Mouse (Mus musculus) spleen, adult 12 weeks (tissue): Measurements from ENCODE around the gene Samd14.
"Not testable (repeated sequence)": the region's sequence is repeated elsewhere in the genome, so short reads cannot be mapped to it uniquely, and the experiment has no call there.

Experiments
- DNase-seq: peaks from one replicate; pipeline ENCODE4 v3.0.0; 2022; ENCODE audit warnings: low spot score

Samd14 gene

GRCm38 (mm10) chr11:95009629-95010014 is at the start of gene Samd14:
Gene Samd14, plus strand, starts transcription at chr11:95009879.
- no peak for DNase-seq

DNA sequence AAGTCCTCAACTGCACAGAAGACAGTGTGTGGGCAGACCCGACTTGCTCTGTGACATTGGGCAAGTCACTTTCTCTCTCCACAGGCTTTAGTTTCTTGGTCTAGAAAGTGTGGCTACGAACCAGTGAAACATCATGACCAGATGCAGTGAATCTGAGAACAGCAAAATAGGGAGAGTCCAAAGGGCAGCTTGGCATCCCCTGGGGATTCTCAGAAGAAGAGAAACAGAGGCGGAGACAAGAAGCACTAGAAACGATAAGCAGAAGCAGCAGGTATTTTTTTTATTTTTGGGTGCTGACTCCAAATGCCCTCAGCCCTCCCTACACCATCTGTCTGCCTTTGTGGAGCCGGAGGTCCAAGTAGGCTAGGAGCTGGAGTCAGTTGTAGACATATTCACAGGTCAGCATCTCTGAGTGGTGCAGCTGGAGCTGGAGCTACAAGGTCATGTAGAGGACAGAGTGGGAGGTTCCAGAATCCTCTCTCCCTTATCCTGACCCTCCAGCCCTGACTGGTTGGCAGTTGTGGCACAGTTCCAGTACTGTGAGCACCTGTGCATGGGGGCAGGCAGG is 47.1 kb upstream of the Samd14 start:
- no peak for DNase-seq

GRCm38 (mm10) chr11:94967419-94967818 is 42.3 kb upstream of the Samd14 start, which contains the start of gene Hils1:
Gene Hils1, plus strand, starts transcription at chr11:94967593.
- no peak for DNase-seq

GRCm38 (mm10) chr11:94968187-94968586 is 41.5 kb upstream of the Samd14 start:
- no peak for DNase-seq

GRCm38 (mm10) chr11:94969709-94970108 is 40.0 kb upstream of the Samd14 start:
- not testable (repeated sequence) for DNase-seq

GRCm38 (mm10) chr11:94970210-94970943 is 39.3 kb upstream of the Samd14 start:
- peak; percentile 50 for DNase-seq

DNA sequence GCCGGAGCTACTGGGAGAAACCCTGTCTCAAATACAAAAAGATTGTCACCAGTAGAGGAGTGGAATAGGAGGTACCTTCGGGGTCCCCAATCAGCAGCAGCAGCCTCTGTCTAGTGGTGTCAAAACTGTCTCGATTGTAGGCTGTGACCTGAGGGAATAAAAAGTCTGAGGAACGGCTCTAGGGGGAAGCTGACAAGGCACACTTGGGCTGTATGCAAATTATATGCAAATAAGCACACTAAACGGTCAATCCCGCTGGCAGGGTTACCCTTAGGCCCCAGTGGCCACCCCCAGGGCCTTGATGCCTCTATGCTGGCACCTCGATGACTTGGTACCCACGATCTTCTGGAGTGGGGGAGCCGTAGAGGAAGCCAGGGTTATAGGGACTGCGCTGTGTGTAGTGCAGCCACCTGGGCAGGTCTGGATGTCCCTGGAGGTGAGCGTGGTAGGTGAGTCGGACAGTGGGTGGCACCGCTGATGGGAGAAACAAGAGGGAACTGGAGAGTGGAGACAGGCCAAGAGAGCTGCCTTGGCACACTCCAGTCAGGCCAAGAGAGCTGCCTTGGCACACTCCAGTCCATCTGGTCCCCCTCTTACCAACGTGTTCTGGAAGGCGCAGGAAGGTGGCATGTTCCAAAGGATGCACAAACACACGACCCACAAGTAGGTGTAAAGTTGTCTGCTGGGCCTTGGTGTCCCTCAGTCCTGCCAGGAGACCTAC is 37.6 kb upstream of the Samd14 start:
- no peak for DNase-seq

DNA sequence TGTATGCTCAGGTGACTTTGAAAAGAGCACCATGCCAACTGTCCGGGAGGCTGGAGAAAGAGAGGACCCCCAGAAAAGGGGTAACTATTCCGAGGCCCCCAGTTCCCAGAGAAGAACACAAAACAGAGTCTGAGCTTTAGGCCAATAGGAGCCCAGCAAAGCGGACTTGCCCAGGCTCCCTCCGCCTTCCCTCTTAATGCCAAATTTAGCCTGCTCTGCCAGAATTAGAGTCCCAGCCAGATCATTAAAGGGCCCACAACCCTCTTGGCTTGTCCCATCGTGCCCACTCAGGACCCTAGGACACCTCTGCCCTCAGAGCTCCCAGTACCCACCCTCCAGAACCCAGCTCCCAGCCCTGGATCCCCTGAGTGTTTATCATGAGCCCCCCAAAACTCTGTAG is 36.8 kb upstream of the Samd14 start:
- DNase-seq, result no peak

GRCm38 (mm10) chr11:94973313-94973712 is 36.4 kb upstream of the Samd14 start:
- DNase-seq, result no peak

DNA sequence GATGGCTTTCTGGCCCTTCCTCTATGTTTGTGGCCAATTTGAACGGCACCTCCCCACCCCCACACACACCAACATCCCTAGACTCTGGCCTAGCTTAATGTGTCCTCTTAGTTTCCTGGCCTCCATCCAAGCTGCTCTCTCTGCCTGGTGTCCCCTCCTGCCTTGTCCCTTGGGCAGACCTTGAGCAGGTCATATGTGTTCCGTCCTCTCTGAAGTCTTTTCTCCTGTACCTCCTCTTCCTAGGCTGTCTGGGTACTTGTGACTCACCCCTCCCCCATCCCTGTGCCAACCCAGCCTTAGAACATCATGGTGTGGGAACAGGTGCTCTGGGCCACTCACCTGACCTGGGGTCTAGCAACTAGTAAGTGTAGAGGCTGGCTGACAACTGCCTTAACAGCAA is 34.7 kb upstream of the Samd14 start:
- no peak for DNase-seq

DNA sequence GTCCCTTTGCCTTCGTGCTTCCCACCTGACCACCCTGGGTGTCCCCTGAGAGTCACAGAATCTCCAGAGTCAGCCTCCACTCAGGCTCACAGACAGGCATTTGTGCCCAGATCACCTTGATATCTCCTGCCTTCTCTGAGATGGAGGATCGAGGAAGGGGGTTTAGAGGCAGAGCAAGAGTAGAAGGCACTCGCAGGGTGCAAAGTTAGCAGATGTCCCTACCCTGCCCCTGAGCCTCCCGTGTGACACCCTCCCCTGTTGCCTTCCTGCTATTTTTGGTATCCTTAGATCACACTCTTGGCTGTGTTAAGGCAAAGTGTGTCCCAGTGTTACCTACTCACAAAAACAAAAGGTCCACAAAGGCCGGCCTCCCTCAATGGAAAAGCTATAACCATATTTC is 33.5 kb upstream of the Samd14 start, which contains the start of gene Sgca:
Gene Sgca, minus strand, starts transcription at position 129 of the 400 bp plus-strand sequence.
- no peak for DNase-seq

DNA sequence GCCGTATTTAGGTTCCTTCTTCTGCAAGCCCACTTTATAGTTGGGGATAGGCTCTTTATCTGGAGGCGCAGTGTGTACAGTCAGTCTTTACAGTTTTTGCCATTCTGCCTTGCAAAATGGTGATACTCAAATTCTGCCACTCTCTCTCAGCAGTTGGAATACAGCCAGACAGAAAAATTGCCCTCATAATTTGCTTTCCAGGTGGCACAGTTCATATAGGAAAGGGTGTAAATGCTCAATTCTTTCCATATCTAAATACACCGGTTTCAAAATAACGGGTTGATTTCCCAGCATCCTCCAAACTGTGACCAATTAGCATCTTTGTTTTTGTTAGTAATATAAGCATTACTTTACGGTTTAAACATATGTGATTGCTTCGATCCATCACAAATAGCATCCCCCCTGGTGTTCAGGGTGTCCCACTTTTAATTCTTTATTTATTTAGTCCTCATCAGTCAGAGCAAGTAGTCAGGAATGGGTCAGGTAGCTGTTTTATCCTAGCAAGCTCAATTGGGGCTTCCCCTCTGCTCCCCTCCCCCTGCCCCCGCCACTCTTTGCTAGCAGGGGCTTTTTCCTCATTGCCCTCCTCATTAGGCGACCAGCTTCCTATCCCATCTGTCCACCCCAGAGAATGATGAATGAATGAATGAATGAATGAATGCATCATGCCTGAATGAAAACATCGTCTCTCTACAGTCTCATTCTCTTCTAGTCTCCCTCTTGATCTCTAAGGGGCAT is 31.3 kb upstream of the Samd14 start:
- no peak for DNase-seq

DNA sequence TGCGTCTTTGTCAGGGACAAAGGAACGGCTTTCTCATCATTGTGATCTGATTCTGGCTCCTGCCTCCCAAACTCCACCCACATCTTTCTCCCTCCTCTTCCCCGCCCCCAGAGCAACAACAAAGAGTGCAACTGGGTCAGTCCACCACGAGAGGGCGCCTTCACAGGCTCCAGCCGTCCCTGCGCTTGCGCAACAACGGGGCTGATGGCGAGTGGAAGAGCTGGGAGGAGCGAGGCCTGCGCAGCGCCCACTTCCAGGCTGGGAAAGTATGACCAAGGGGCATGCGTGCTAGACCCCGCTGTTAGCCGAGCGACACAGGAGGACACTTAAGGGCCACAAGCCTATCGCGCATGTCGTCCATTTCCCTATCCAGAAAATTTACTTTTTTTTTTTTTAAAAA is 30.7 kb upstream of the Samd14 start:
- peak; percentile 91 for DNase-seq

GRCm38 (mm10) chr11:94979462-94980179 is 30.1 kb upstream of the Samd14 start:
- DNase-seq, result no peak

DNA sequence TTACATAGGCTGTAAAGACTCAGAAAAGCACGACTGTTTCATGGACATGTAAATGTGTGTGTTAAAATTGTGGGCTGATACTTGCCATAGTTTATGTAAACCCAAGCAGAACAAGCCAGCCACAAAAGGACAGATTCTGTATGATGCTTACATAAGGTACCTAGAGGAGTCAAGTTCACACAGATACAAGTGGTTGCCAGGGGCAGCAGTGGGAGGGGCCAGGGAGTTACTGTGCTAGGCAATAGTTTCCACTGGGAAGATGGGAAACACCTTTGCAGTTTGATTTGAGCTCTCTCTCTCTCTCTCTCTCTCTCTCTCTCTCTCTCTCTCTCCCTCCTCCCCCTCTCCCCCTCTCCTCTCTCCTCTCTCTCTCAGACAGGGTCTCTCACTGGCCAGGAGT is 24.5 kb upstream of the Samd14 start:
- DNase-seq, result no peak

- DNase-seq, result no peak
Observed at GRCm38 (mm10) chr11:94985822-94986221, 23.9 kb upstream of the Samd14 start.

- DNase-seq, result no peak
Observed at GRCm38 (mm10) chr11:94986435-94986834, 23.2 kb upstream of the Samd14 start.

DNA sequence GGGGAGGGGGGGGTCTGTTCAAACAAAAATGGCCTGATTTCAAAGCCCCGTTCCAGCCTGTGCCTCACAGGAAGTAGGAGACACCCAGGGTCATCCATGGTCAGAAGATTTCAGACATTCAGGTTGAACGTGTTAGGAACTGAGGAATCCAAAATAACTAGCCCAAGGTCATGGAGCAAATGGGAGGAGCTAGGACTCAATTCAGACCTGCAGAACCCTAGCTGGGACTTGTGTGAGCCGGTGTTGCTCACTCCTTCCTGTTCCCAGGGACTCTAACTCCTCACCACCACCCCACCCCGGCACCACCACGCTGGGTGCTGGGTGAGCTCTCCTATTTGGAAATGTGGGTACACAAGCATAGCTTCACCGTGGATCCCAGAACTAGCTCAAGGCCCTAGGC is 22.3 kb upstream of the Samd14 start:
- DNase-seq, result no peak

DNA sequence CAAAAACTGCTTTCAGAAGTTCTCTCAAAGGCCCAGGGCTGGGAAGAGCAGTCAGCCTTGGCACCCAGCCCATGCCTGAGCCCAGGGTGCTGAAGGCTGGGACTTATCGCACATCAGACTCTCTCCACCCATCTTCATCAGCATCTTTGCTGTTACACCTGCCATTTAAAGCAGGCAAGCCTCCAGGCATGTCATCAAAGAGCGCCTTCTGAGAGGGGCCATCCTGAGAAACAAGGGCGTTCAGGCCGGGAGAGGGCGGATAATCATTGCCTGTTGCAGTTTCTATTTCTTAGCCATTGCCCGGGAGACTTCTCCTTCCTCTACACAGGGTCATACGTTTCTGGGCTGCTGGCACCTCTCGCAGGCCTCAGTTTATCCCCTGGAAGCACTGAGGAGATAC is 21.8 kb upstream of the Samd14 start:
- no peak for DNase-seq

GRCm38 (mm10) chr11:94988780-94989561 is 20.7 kb upstream of the Samd14 start:
- DNase-seq, result no peak

DNA sequence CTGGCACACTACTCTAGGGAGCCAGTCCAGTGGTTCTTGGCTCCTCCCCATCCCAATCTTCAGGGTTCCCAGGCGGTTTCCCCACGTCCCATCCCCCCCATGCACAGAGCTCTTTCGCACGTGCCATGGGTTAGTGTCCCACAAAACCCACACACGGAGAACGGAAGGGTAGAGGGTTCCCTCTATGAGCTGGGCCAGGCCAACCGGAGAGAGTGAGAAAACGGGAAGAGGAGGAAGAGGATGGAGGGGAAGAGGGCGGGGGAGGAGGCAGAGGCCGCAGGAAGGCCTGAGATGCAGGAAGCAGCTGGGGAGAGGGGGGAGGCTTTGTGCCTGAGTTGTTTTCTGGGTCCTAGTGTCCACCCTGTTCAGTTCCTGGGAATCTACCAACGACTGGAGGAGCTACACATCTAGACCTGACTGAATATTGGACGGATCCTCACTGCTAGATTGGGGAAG is 20.1 kb upstream of the Samd14 start:
- peak; percentile 68 for DNase-seq
